Mouse (Mus musculus): Measurements from ENCODE around the gene Ing4.
A peak's percentile ranks its signal among the peaks of the same experiment; 100 is the strongest.

GRCm38 (mm10) chr6:125008586-125009128 is 30.9 kb upstream of the Ing4 start:
- TF ChIP-seq CTCF (IDR thresholded peaks at IDR 0.05; ENCODE audit: control insufficient read depth, insufficient read depth, insufficient replicate concordance, low read depth, low read length) (no peak; the same call in 1 of the 2 replicates), POLR2A (IDR thresholded peaks at IDR 0.05; ENCODE audit: control insufficient read depth, low read depth, low read length) (peak; percentile 69)

All from testis, adult 2 months (tissue).